Mouse (Mus musculus) urinary bladder, postnatal 36 days (tissue): ENCODE results near the gene Vmn1r21.
"Not testable (repeated sequence)": the region's sequence is repeated elsewhere in the genome, so short reads cannot be mapped to it uniquely, and the experiment has no call there.

Source experiments
- DNase-seq, 2 experiments: peaks; one replicate each; pipeline ENCODE4 v3.0.0; 2022; ENCODE audit warnings: low spot score in 2 of 2, mixed read lengths in 1 of 2

The Vmn1r21 gene

GRCm38 (mm10) chr6:57850286-57850685 is at the start of gene Vmn1r21:
Gene Vmn1r21, minus strand, starts transcription at chr6:57850343.
- no peak for DNase-seq

GRCm38 (mm10) chr6:57859043-57860042 is 9.2 kb upstream of the Vmn1r21 start:
- no peak for DNase-seq

- not testable (repeated sequence) for DNase-seq
Measured at GRCm38 (mm10) chr6:57851177-57851576, 1.0 kb upstream of the Vmn1r21 start.

GRCm38 (mm10) chr6:57839693-57840408 is 10.3 kb downstream of the Vmn1r21 start:
- DNase-seq, result no peak

- DNase-seq, result no peak
Measured at GRCm38 (mm10) chr6:57825259-57825715, 24.9 kb downstream of the Vmn1r21 start.

GRCm38 (mm10) chr6:57824422-57825258 is 25.5 kb downstream of the Vmn1r21 start, which contains the start of gene Vopp1:
Gene Vopp1, minus strand, starts transcription at chr6:57825159.
- peak; percentile 58 to 63 for DNase-seq

- no peak for DNase-seq
Measured at GRCm38 (mm10) chr6:57823461-57823860, 26.7 kb downstream of the Vmn1r21 start.

- DNase-seq, result no peak
Measured at GRCm38 (mm10) chr6:57822648-57823410, 27.3 kb downstream of the Vmn1r21 start.

- no peak for DNase-seq
Measured at GRCm38 (mm10) chr6:57814436-57814940, 35.7 kb downstream of the Vmn1r21 start.

GRCm38 (mm10) chr6:57811748-57812730 is 38.1 kb downstream of the Vmn1r21 start:
- DNase-seq, result no peak

GRCm38 (mm10) chr6:57805218-57806069 is 44.7 kb downstream of the Vmn1r21 start:
- no peak for DNase-seq

GRCm38 (mm10) chr6:57803130-57803529 is 47.0 kb downstream of the Vmn1r21 start:
- no peak for DNase-seq

- DNase-seq, result no peak
Measured at GRCm38 (mm10) chr6:57798986-57799385, 51.2 kb downstream of the Vmn1r21 start.

- DNase-seq, result no peak
Measured at GRCm38 (mm10) chr6:57796853-57797423, 53.2 kb downstream of the Vmn1r21 start.

GRCm38 (mm10) chr6:57795835-57796234 is 54.3 kb downstream of the Vmn1r21 start:
- no peak for DNase-seq
